Mouse (Mus musculus): ENCODE data around the gene Tmem88b. TPM values are rescaled to one million over a fixed set of nuclear protein-coding genes. Genes with fewer than 3 reads are reported as not detected.
A peak's percentile ranks its signal among the peaks of the same experiment; 100 is the strongest.

Gene Tmem88b
- 0.32 TPM in 2 replicates for polyA plus RNA-seq (2016; fragmentation: Nextera tagmentation; extraction: Ambion mirVana)

DNA sequence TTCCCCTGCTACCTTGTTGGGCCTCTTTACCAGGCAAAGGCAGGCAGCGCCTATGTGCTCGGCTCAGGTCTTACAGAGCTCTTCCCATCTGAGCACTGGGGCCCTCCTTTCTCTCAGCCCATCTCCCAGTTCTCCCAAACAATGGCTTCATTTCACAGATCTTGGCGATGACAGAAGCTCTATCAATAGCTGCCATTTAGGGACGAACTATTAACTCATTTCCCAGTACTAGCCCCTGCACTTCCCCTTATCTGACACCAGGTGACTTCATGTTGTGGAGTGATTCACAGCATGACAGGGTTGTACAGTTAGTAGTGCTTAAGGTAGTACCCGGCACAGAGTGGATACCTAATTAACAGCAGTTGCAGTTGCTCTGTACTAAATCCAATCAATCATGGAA lies at the start of gene Tmem88b:
Gene Tmem88b, minus strand, starts transcription at position 56 of the 400 bp plus-strand sequence.
- peak within 1 kb of the TSS; percentile 90 for H3K4me2 ChIP-seq
- 56% methylated on average over 5 of the region's 5 CpGs for WGBS (ENCODE audit: insufficient replicate concordance)
- 0 out of 2 replicates have a peak, but pooled peaks have one; percentile 31 for ATAC-seq
- H3K27ac ChIP-seq = no peak within 1 kb of the TSS
- H3K9ac ChIP-seq = peak within 1 kb of the TSS; percentile 75; the same call in 1 of the 2 replicates
- peaks cover 32% of the 10 kb centered on the region for H3K27me3 ChIP-seq (replicated peaks)
- no peaks in the 10 kb centered on the region for H3K9me3 ChIP-seq (replicated peaks)
- peak within 1 kb of the TSS; percentile 64 for H3K4me3 ChIP-seq
- peaks cover 37% of the 10 kb centered on the region for H3K4me1 ChIP-seq
- H3K36me3 ChIP-seq = no peaks in the 10 kb centered on the region

DNA sequence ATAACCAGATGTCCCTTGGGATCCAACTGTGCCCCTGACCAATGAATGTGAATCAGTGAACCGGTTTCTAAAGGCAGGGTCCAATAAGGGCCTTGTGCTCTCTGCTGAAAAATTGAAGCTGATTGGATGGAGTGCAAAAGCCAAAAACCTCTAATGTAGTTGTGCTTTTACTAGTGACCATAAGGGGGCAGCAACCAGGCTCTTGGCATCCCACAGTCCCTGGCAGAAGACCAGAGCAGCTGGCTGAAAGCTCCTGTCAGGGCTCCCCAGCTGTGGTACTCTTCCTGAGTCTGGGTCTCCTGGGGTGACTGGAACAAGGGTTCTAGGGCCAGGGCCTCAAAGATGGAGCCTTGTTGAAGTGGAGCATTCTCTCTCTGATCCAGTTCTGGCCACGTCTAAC lies 48.2 kb upstream of the Tmem88b start:
- Histone ChIP-seq H3K36me3 (peaks cover 23% of the 10 kb centered on the region), H3K27me3 (replicated peaks) (no peaks in the 10 kb centered on the region), H3K4me1 (peaks cover 44% of the 10 kb centered on the region), H3K4me2 (no peak overlapping the region), H3K27ac (peak overlapping the region; percentile 24; the same call in 1 of the 2 replicates), H3K4me3 (no peak overlapping the region), H3K9me3 (replicated peaks) (no peaks in the 10 kb centered on the region), H3K9ac (no peak overlapping the region)
- no peak for ATAC-seq
- WGBS (ENCODE audit: insufficient replicate concordance) = 45% methylated on average over 2 of the region's 2 CpGs

DNA sequence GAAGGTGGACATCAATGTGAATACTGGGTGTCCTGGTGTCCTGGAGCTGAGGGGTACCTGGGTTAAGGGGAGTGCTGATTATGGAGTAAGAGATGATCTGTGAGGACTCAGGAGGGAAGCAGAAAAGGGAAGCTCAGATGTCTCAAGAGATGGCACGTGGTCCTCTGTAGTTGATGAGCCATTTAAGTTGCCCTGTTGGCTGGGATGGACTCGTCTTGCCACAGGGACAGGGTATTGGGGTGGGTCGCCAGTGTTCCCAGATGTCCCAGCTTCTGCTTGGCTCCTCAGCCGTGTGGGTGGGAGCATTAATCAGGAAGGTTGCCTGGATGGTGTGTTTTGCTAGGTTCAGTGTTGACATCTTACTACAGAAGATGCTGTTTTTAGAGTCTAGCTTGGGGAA lies 47.6 kb upstream of the Tmem88b start:
- Histone ChIP-seq H3K9me3 (replicated peaks) (no peaks in the 10 kb centered on the region), H3K4me2 (peak overlapping the region; percentile 89; the same call in 1 of the 2 replicates), H3K4me3 (peak overlapping the region; percentile 80; the same call in 1 of the 2 replicates), H3K9ac (peak overlapping the region; percentile 88; the same call in 1 of the 2 replicates), H3K27ac (no peak overlapping the region), H3K27me3 (replicated peaks) (no peaks in the 10 kb centered on the region), H3K4me1 (peaks cover 41% of the 10 kb centered on the region), H3K36me3 (peaks cover 28% of the 10 kb centered on the region)
- WGBS (ENCODE audit: insufficient replicate concordance) = 69% methylated on average over 4 of the region's 4 CpGs
- no peak for ATAC-seq

DNA sequence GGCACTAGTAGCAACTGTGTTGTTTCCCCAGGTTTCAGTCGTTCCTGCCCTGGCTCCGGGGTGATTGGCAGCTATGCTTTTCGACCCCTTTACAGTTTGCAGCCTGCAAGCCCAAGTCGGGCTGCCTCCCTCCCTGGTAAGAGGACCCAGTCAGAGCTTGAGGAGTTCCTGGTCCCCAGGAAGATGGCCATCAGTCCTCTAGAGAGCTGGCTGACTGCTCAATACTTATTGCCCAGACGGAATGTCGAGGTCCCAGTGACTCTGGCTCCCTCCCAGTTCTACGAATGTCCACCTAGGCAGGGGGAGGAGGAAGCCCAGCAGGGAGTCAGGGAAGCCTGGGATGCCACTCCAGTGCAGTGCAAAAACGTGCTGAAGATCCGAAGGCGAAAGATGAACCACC lies 46.6 kb upstream of the Tmem88b start:
- 46% methylated on average over 10 of the region's 10 CpGs for WGBS (ENCODE audit: insufficient replicate concordance)
- H3K9me3 ChIP-seq (replicated peaks) = no peaks in the 10 kb centered on the region

DNA sequence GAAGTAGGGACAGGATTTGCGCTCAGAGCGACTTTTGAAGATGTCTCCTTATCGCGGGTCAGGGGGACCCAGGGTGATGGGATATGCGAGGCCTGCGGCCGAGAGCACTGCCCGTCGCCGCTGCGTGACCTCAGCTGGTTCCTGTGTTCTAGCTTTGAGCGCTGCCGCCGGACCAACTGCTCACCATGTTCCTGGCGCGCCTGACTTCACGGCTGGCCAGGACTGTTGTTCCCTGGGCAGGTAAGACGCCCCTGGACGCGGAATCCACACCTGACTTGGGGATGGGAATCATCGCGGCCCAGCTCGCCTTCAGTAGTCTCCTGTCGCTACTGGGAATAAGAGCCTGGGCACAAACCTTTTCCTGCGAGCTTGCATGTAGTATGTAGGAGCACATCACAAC lies 46.2 kb upstream of the Tmem88b start:
- Histone ChIP-seq H3K27me3 (replicated peaks) (no peaks in the 10 kb centered on the region), H3K27ac (peak overlapping the region; percentile 91), H3K9ac (peak overlapping the region; percentile 88), H3K4me2 (peak overlapping the region; percentile 89), H3K4me1 (peaks cover 32% of the 10 kb centered on the region), H3K4me3 (peak overlapping the region; percentile 80), H3K9me3 (replicated peaks) (no peaks in the 10 kb centered on the region), H3K36me3 (peaks cover 42% of the 10 kb centered on the region)
- under 1% methylated on average over 25 of the region's 25 CpGs for WGBS (ENCODE audit: insufficient replicate concordance)
- ATAC-seq = peak; percentile 23

More for the DNA sequence above, 46.6 kb upstream of the Tmem88b start:
- no peak for ATAC-seq
- H3K4me3 ChIP-seq = peak overlapping the region; percentile 80
- peak overlapping the region; percentile 89 for H3K4me2 ChIP-seq
- H3K27me3 ChIP-seq (replicated peaks) = no peaks in the 10 kb centered on the region
- peaks cover 37% of the 10 kb centered on the region for H3K36me3 ChIP-seq
- peak overlapping the region; percentile 91 for H3K27ac ChIP-seq
- peak overlapping the region; percentile 88 for H3K9ac ChIP-seq
- peaks cover 32% of the 10 kb centered on the region for H3K4me1 ChIP-seq

DNA sequence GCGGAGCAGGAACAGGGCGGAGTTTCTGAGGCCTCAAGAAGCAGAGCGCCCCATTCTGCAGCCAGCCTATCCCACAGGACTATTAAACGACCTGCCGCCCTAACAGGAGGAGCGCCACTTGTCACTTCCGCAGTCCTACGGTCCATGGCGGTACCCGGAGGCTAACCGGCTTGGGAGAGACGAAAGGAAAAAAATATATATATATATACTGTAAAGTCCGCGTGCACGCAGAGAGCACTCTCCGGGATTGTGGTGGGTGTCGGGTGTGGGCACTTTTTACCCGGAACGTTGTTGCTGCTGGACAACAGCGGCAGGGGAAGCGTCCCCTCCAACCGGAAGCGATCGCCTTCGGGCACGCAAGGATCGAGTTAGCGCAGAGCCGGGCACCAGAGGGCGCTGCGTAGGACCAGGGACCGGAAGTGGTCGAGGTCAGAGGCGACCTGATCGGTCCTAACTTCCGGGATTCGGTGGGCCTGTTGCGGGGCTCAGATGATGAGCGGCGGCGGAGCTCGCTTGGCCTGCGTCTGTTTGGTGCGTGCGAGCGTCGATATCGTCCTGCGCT lies 45.6 kb upstream of the Tmem88b start, which contains the start of gene Aurkaip1:
Gene Aurkaip1, plus strand, starts transcription at position 68 of the 562 bp plus-strand sequence.
- Histone ChIP-seq H3K4me3 (peak within 1 kb of the TSS; percentile 80), H3K27me3 (replicated peaks) (no peaks in the 10 kb centered on the region), H3K4me2 (peak within 1 kb of the TSS; percentile 89), H3K36me3 (peaks cover 48% of the 10 kb centered on the region), H3K4me1 (peaks cover 32% of the 10 kb centered on the region), H3K9me3 (replicated peaks) (no peaks in the 10 kb centered on the region), H3K9ac (peak within 1 kb of the TSS; percentile 88), H3K27ac (peak within 1 kb of the TSS; percentile 91)
- ATAC-seq = peak; percentile 96
- under 1% methylated on average over 49 of the region's 49 CpGs for WGBS (ENCODE audit: insufficient replicate concordance)

DNA sequence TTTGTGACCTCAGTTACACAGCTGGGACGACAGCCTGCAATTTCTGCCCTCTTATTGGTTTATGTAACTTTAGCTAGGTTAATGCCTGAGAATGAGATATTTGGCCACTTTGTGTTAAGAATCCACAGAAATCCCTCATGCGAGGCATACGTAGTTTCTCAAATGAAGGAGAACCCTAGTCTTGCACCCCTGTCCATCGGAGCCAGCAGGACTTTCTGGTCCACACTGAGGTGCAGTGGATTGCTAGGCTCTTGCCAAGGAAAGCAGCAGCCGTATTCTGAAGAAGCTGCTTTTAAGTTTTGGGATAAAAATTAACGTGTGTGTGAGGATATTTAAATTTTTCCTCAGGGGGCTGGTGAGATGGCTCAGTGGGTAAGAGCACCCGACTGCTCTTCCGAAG lies 44.9 kb upstream of the Tmem88b start:
- peak overlapping the region; percentile 91 for H3K27ac ChIP-seq
- peak overlapping the region; percentile 62 for H3K9ac ChIP-seq
- WGBS (ENCODE audit: insufficient replicate concordance) = 50% methylated on average over 8 of the region's 8 CpGs
- H3K4me1 ChIP-seq = peaks cover 32% of the 10 kb centered on the region
- H3K9me3 ChIP-seq (replicated peaks) = no peaks in the 10 kb centered on the region
- peaks cover 52% of the 10 kb centered on the region for H3K36me3 ChIP-seq
- H3K4me3 ChIP-seq = peak overlapping the region; percentile 80
- peak overlapping the region; percentile 89 for H3K4me2 ChIP-seq
- no peak for ATAC-seq
- no peaks in the 10 kb centered on the region for H3K27me3 ChIP-seq (replicated peaks)

GRCm38 (mm10) chr4:155829866-155830265 lies 44.2 kb upstream of the Tmem88b start:
- Histone ChIP-seq H3K4me1 (peaks cover 32% of the 10 kb centered on the region), H3K27ac (peak overlapping the region; percentile 91), H3K9me3 (replicated peaks) (no peaks in the 10 kb centered on the region), H3K36me3 (peaks cover 59% of the 10 kb centered on the region), H3K9ac (no peak overlapping the region), H3K4me3 (no peak overlapping the region), H3K27me3 (replicated peaks) (no peaks in the 10 kb centered on the region), H3K4me2 (peak overlapping the region; percentile 89; the same call in 1 of the 2 replicates)
- ATAC-seq = no peak
- 91% methylated on average over 4 of the region's 4 CpGs for WGBS (ENCODE audit: insufficient replicate concordance)

DNA sequence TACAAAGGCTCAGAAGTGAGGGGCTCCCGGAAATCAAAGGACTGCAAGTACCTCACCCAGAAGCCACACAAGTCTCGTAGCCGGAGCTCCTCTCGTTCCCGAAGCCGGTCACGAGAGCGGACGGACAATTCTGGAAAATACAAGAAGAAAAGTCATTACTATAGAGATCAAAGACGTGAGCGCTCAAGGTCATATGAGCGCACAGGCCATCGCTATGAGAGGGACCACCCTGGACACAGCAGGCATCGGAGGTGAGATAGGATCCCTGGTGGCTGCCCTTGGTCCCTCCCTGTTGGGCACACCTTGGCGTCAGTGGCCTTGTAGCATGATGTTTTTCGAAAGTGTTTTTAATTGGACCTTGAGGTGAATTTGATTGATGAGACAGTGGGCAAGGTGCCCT lies 37.8 kb upstream of the Tmem88b start:
- Histone ChIP-seq H3K4me2 (no peak overlapping the region), H3K27ac (no peak overlapping the region), H3K9ac (no peak overlapping the region), H3K9me3 (replicated peaks) (no peaks in the 10 kb centered on the region), H3K36me3 (peaks cover 97% of the 10 kb centered on the region), H3K4me1 (0 out of 2 replicates have a peak, but pooled peaks cover 5% of the 10 kb centered on the region), H3K27me3 (replicated peaks) (no peaks in the 10 kb centered on the region), H3K4me3 (no peak overlapping the region)
- no peak for ATAC-seq
- WGBS (ENCODE audit: insufficient replicate concordance) = 93% methylated on average over 16 of the region's 16 CpGs

DNA sequence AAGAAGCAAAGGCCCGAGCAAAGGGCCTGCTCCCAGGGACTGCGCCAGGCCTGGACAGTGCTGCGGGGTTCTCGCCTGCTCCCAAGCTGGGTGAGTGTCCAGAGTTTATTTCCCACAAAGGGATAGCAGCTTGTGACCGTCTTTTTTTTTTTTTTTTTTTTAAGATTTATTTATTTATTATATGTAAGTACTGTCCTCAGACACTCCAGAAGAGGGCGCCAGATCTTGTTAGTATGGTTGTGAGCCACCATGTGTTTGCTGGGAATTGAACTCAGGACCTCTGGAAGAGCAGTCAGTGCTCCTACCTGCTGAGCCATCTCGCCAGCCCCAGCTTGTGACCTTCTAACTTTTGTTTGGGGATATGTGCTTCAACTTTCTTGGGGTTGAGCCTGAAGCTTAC lies 35.4 kb upstream of the Tmem88b start:
- Histone ChIP-seq H3K9me3 (replicated peaks) (no peaks in the 10 kb centered on the region), H3K27me3 (replicated peaks) (no peaks in the 10 kb centered on the region), H3K27ac (no peak overlapping the region), H3K4me3 (no peak overlapping the region), H3K4me2 (no peak overlapping the region), H3K9ac (no peak overlapping the region), H3K36me3 (peaks cover 98% of the 10 kb centered on the region), H3K4me1 (0 out of 2 replicates have a peak, but pooled peaks cover 5% of the 10 kb centered on the region)
- WGBS (ENCODE audit: insufficient replicate concordance) = 79% methylated on average over 7 of the region's 7 CpGs
- no peak for ATAC-seq

DNA sequence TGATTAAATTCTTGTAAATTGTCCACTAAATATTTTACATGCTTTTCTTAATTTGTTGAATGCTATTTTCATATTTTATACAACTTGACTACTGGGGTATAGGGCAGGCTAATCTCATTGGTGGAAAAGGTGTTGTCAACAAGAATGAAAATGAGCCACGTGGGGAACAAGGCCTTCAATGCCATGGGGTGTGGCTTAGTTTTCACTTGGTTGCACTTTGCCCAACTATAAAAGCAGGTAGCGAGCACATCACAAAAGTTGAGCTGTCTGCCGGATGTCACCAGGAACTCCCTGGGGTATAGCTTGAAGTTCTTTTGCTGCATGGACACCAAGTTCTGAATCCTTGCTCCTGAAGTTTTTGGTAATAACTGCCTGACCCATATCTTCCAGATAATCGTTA lies 31.9 kb upstream of the Tmem88b start:
- no peak for ATAC-seq
- no peaks in the 10 kb centered on the region for H3K9me3 ChIP-seq (replicated peaks)
- no peak overlapping the region for H3K4me3 ChIP-seq
- no peaks in the 10 kb centered on the region for H3K27me3 ChIP-seq (replicated peaks)
- H3K36me3 ChIP-seq = peaks cover 91% of the 10 kb centered on the region
- peaks cover 26% of the 10 kb centered on the region for H3K4me1 ChIP-seq
- H3K9ac ChIP-seq = no peak overlapping the region
- H3K4me2 ChIP-seq = no peak overlapping the region
- WGBS (ENCODE audit: insufficient replicate concordance) = 84% methylated on average over 4 of the region's 4 CpGs
- no peak overlapping the region for H3K27ac ChIP-seq

- H3K27me3 ChIP-seq (replicated peaks) = no peaks in the 10 kb centered on the region
- WGBS (ENCODE audit: insufficient replicate concordance) = under 1% methylated on average over 49 of the region's 49 CpGs
- peaks cover 80% of the 10 kb centered on the region for H3K36me3 ChIP-seq
- peak overlapping the region; percentile 98 for H3K4me3 ChIP-seq
- peak; percentile 43 for ATAC-seq
- peak overlapping the region; percentile 100 for H3K9ac ChIP-seq
- H3K4me1 ChIP-seq = peaks cover 35% of the 10 kb centered on the region
- no peaks in the 10 kb centered on the region for H3K9me3 ChIP-seq (replicated peaks)
- peak overlapping the region; percentile 92 for H3K27ac ChIP-seq
- H3K4me2 ChIP-seq = peak overlapping the region; percentile 86
Observed at GRCm38 (mm10) chr4:155812665-155813181, 27.0 kb upstream of the Tmem88b start.

Data from liver, embryonic 12.5 days (tissue).